Mouse (Mus musculus): ENCODE measurements at regions not wholly inside any gene's neighbourhood (a gene's known extent, or its start where the extent isn't known, plus 50 kb on each side); places are given as distances from the start of the nearest gene placed in this dataset.

DNA sequence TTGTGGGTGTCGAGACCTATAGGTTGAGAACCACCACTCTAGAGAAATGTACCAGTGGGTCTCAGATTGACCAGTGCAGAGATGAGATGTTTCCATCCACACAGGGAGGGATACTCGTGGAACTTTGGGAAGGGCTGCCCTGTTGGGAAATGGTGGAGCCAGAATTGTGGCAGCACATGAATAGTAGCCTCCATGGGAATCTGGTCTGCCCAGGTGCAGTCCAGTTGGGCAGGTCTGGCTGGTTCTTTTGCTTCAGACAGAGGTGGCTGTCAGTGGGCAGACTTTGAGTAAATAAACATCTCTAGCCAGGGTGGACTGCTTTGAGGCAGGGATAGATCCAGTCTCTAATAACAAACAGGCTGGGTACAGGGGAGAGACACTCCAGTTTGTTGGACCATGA is 126.0 kb upstream of the Sash1 start:
- no peak for ATAC-seq
- no peaks in the 10 kb centered on the region for H3K36me3 ChIP-seq (ENCODE audit: control insufficient read depth, insufficient read depth)
- H3K4me3 ChIP-seq (ENCODE audit: low read depth, low read length), result no peak overlapping the region
- H3K9me3 ChIP-seq (ENCODE audit: control insufficient read depth), result no peaks in the 10 kb centered on the region
- no peak overlapping the region for H3K27ac ChIP-seq (ENCODE audit: low read depth, low read length)
- WGBS, result 71% methylated on average over 2 of the region's 2 CpGs
- no peak overlapping the region for H3K4me2 ChIP-seq (replicated peaks; ENCODE audit: low read depth)
- H3K4me1 ChIP-seq (replicated peaks; ENCODE audit: control insufficient read depth, insufficient read depth, low read length), result no peaks in the 10 kb centered on the region
- H3K27me3 ChIP-seq (replicated peaks; ENCODE audit: control insufficient read depth, insufficient read depth, low read length), result no peaks in the 10 kb centered on the region
- no peak overlapping the region for H3K9ac ChIP-seq (ENCODE audit: low read depth, low read length)
- TF ChIP-seq CTCF (IDR thresholded peaks at IDR 0.05; ENCODE audit: low read depth), result no peak

DNA sequence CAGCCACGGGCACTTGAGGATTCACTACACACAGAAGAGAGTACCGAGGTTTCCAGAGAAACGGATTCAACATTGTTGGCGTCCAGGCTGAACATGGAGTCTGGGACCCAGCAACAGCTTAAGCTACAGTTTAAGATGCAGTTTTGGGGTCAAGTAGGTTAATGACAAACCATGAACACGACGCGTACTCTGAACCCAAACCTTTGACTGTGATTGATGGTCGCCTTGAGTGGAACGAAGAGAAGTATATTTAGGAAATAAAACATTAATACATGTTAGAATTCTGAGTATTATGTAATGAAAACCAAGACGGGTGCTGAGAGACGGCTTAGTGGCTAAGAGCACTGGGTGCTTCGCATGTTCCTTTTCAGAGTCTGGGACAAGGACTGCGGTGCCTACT is 124.3 kb upstream of the Sash1 start:
- H3K36me3 ChIP-seq (ENCODE audit: control insufficient read depth, insufficient read depth), result no peaks in the 10 kb centered on the region
- WGBS, result 89% methylated on average over 13 of the region's 13 CpGs

DNA sequence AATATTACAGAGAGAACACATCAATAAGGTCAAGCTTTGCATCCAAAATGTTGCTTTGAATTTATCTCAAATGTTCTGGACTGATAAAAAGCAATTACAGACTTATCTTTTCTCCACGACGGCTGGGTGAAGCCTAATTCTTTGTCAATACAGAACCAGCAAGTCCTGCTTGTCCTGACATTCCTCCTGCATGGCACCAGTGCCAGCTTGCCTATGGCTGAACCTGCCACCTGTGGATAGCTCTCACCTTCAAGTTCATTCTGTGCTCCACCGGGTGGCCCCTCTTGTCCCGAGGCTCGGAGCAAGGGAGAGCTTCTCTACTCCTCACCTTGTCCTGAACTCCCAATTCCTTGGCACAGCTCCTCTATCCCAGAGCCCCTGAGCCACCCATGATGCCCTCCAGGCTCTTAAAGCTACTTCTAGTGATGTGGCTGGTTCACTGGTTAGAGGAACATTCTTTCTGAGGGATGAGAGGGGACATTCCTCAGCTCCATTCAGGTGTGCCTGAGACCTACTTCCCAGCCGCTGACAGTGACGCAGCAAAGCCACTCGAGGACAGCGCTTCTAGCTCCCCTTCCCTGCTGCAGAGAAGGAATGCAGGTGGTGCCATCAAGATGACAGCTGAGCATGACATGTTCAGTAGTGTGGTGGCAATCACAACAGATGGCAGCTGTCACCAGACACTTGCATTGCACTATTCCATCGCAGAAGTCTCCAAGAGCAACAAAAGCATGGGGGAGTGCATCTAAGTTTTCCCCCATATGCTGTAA is 119.5 kb upstream of the Sash1 start:
- H3K4me1 ChIP-seq (replicated peaks; ENCODE audit: control insufficient read depth, insufficient read depth, low read length), result no peaks in the 10 kb centered on the region
- ATAC-seq, result no peak
- WGBS, result 62% methylated on average over 10 of the region's 10 CpGs

More for the DNA sequence above, 124.3 kb upstream of the Sash1 start:
- no peak for ATAC-seq
- H3K9ac ChIP-seq (ENCODE audit: low read depth, low read length), result no peak overlapping the region
- no peaks in the 10 kb centered on the region for H3K27me3 ChIP-seq (replicated peaks; ENCODE audit: control insufficient read depth, insufficient read depth, low read length)
- TF ChIP-seq CTCF (IDR thresholded peaks at IDR 0.05; ENCODE audit: low read depth), result no peak
- no peaks in the 10 kb centered on the region for H3K9me3 ChIP-seq (ENCODE audit: control insufficient read depth)
- H3K4me1 ChIP-seq (replicated peaks; ENCODE audit: control insufficient read depth, insufficient read depth, low read length), result no peaks in the 10 kb centered on the region
- no peak overlapping the region for H3K4me3 ChIP-seq (ENCODE audit: low read depth, low read length)
- H3K27ac ChIP-seq (ENCODE audit: low read depth, low read length), result no peak overlapping the region
- H3K4me2 ChIP-seq (replicated peaks; ENCODE audit: low read depth), result no peak overlapping the region

DNA sequence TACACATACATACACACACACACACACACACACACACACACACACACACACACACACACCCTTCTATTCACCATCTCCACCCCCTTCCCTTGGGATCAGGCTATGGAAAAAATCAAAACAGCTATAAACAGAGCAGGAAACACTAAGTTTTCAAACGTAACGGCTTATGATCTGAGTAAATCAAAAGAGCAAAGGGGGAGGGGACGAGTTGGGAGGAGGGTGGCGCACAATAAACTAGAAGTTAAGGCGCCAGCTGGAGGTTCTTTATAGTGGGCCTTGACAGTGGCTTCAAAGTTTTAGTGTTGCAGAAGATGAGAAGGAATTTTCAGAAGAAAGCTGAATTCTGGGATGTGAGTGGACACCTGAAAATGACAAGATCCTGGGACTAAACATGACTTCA is 116.4 kb upstream of the Sash1 start:
- Histone ChIP-seq H3K4me1 (replicated peaks; ENCODE audit: control insufficient read depth, insufficient read depth, low read length) (no peaks in the 10 kb centered on the region), H3K27ac (ENCODE audit: low read depth, low read length) (no peak overlapping the region), H3K4me3 (ENCODE audit: low read depth, low read length) (no peak overlapping the region), H3K27me3 (replicated peaks; ENCODE audit: control insufficient read depth, insufficient read depth, low read length) (no peaks in the 10 kb centered on the region), H3K4me2 (replicated peaks; ENCODE audit: low read depth) (no peak overlapping the region), H3K9ac (ENCODE audit: low read depth, low read length) (no peak overlapping the region), H3K9me3 (ENCODE audit: control insufficient read depth) (no peaks in the 10 kb centered on the region), H3K36me3 (ENCODE audit: control insufficient read depth, insufficient read depth) (no peaks in the 10 kb centered on the region)
- 69% methylated on average over 5 of the region's 5 CpGs for WGBS
- ATAC-seq, result no peak
- TF ChIP-seq CTCF (IDR thresholded peaks at IDR 0.05; ENCODE audit: low read depth), result no peak

More for the DNA sequence above, 119.5 kb upstream of the Sash1 start:
- Histone ChIP-seq H3K36me3 (ENCODE audit: control insufficient read depth, insufficient read depth) (no peaks in the 10 kb centered on the region), H3K4me3 (ENCODE audit: low read depth, low read length) (no peak overlapping the region), H3K27ac (ENCODE audit: low read depth, low read length) (no peak overlapping the region), H3K27me3 (replicated peaks; ENCODE audit: control insufficient read depth, insufficient read depth, low read length) (no peaks in the 10 kb centered on the region), H3K9ac (ENCODE audit: low read depth, low read length) (no peak overlapping the region), H3K4me2 (replicated peaks; ENCODE audit: low read depth) (no peak overlapping the region), H3K9me3 (ENCODE audit: control insufficient read depth) (no peaks in the 10 kb centered on the region)
- TF ChIP-seq CTCF (IDR thresholded peaks at IDR 0.05; ENCODE audit: low read depth), result no peak

DNA sequence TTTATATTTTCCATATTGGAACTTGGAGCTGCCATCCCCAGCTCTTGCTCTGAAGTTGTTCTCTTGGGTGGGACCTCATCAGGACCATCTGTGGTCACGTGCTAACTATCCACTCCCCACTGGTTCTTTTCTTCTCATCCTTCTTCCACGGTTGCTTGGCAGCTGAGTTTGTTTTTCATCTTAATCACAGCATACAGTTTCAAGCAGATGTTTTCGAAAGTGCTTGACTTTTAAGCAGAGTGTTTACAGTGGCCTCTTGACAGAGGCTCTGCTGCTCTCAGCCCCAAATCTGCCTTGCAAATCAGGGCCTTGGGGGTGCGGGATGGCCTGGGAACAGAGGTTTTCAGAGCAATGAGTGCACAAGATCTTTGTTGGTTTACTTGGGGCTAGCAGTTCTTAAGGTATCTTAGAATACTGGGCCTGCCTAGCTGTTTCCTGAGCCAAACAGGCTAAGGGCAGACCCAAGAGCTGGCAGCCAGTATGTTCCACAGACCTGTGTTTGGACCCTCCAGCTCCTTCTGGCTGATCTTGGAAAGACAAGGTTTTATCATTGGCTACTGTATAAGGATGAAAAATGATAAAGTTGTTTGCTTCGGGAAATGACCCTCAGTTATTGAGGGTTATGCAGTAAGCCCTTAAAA is 113.0 kb upstream of the Sash1 start:
- H3K27ac ChIP-seq (ENCODE audit: low read depth, low read length), result no peak overlapping the region
- H3K4me2 ChIP-seq (replicated peaks; ENCODE audit: low read depth), result no peak overlapping the region
- H3K27me3 ChIP-seq (replicated peaks; ENCODE audit: control insufficient read depth, insufficient read depth, low read length), result no peaks in the 10 kb centered on the region
- H3K9me3 ChIP-seq (ENCODE audit: control insufficient read depth), result no peaks in the 10 kb centered on the region
- no peak for ATAC-seq
- H3K4me3 ChIP-seq (ENCODE audit: low read depth, low read length), result no peak overlapping the region
- no peak for TF ChIP-seq CTCF (IDR thresholded peaks at IDR 0.05; ENCODE audit: low read depth)
- no peak overlapping the region for H3K9ac ChIP-seq (ENCODE audit: low read depth, low read length)
- no peaks in the 10 kb centered on the region for H3K4me1 ChIP-seq (replicated peaks; ENCODE audit: control insufficient read depth, insufficient read depth, low read length)
- no peaks in the 10 kb centered on the region for H3K36me3 ChIP-seq (ENCODE audit: control insufficient read depth, insufficient read depth)
- 47% methylated on average over 5 of the region's 5 CpGs for WGBS

DNA sequence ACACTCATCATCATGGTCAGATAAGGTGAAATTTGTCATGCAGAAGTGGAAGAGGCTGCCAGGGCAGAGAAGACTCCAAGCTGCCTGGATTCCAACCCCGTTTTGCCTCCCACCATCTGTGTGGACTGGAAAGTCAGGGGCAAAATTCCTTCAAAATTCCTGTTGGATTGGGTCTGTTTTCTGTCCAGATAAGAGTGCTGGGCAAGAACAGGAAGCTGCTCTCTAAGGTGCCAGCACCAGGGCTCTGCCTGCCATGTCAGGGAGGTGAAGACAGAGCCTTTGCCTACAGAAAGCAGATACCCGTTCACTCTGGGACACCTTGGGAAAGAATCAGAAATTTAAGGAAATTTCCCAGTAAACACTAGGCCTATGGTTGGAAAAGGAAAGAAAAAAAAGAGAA is 112.5 kb upstream of the Sash1 start:
- no peak overlapping the region for H3K4me3 ChIP-seq (ENCODE audit: low read depth, low read length)
- 47% methylated on average over 2 of the region's 2 CpGs for WGBS

More for the DNA sequence above, 112.5 kb upstream of the Sash1 start:
- Histone ChIP-seq H3K4me1 (replicated peaks; ENCODE audit: control insufficient read depth, insufficient read depth, low read length) (no peaks in the 10 kb centered on the region), H3K36me3 (ENCODE audit: control insufficient read depth, insufficient read depth) (no peaks in the 10 kb centered on the region), H3K27ac (ENCODE audit: low read depth, low read length) (no peak overlapping the region), H3K4me2 (replicated peaks; ENCODE audit: low read depth) (no peak overlapping the region), H3K9me3 (ENCODE audit: control insufficient read depth) (no peaks in the 10 kb centered on the region), H3K9ac (ENCODE audit: low read depth, low read length) (no peak overlapping the region), H3K27me3 (replicated peaks; ENCODE audit: control insufficient read depth, insufficient read depth, low read length) (no peaks in the 10 kb centered on the region)
- ATAC-seq, result no peak
- no peak for TF ChIP-seq CTCF (IDR thresholded peaks at IDR 0.05; ENCODE audit: low read depth)
